ENCODE assay signal across 21 mouse cellular contexts in genomic region chr2:173405629-173406028, GRCm38 (mm10).
DNase-seq lines count a peak whose midpoint lies in the region; ATAC-seq lines count a peak whose summit lies in the region.
"Had no signal": no experiment of that assay in that cellular context is flagged by ENCODE, and none has a peak within 500 bp of the region (broad histone marks: within the 10 kb centered on the region; RNA-seq: fewer than 3 reads in every experiment).

No protein-coding gene starts in this region.

- H3K9ac ChIP-seq in embryonic facial prominence, embryonic 13.5 days = no peak overlapping the region
- H3K9ac ChIP-seq in midbrain, embryonic 14.5 days (replicated peaks; ENCODE audit: low read length) = no peak overlapping the region
- no peak overlapping the region for H3K9ac ChIP-seq in limb, embryonic 13.5 days
- H3K9ac ChIP-seq: embryonic facial prominence, embryonic 12.5 days; heart, embryonic 13.5 days had no signal

- 0 out of 2 replicates have a peak overlapping the region, but pooled peaks have one; percentile 22 for H3K27ac ChIP-seq in embryonic facial prominence, embryonic 13.5 days
- H3K27ac ChIP-seq in embryonic facial prominence, embryonic 10.5 days (replicated peaks) = no peak overlapping the region; the same call in 1 of the 2 replicates
- peak overlapping the region; percentile 33; the same call in 1 of the 2 replicates for H3K27ac ChIP-seq in midbrain, embryonic 10.5 days (replicated peaks)
- H3K27ac ChIP-seq in midbrain, embryonic 14.5 days (replicated peaks; ENCODE audit: low read depth, low read length) = no peak overlapping the region
- H3K27ac ChIP-seq in limb, embryonic 13.5 days = peak overlapping the region; percentile 15; the same call in 1 of the 2 replicates

- no peaks in the 10 kb centered on the region for H3K36me3 ChIP-seq in embryonic facial prominence, embryonic 13.5 days
- no peaks in the 10 kb centered on the region for H3K36me3 ChIP-seq in embryonic facial prominence, embryonic 10.5 days (replicated peaks)
- no peaks in the 10 kb centered on the region for H3K36me3 ChIP-seq in midbrain, embryonic 10.5 days
- no peaks in the 10 kb centered on the region for H3K36me3 ChIP-seq in midbrain, embryonic 14.5 days (ENCODE audit: control insufficient read depth, insufficient read depth, low read length)
- H3K36me3 ChIP-seq in limb, embryonic 13.5 days = no peaks in the 10 kb centered on the region
- H3K36me3 ChIP-seq: embryonic facial prominence, embryonic 12.5 days; G1E; heart, embryonic 13.5 days had no signal

- ATAC-seq in embryonic facial prominence, embryonic 13.5 days (ENCODE audit: insufficient number of reproducible peaks, insufficient read depth, low FRiP score, low TSS enrichment, low read depth) = no peak
- ATAC-seq in midbrain, embryonic 14.5 days (ENCODE audit: low FRiP score, low TSS enrichment) = no peak
- ATAC-seq in limb, embryonic 13.5 days (ENCODE audit: low FRiP score, low read depth) = no peak
- ATAC-seq: CD4-positive, CD25-positive, alpha-beta regulatory T cell, adult 4 months; intestine, embryonic 16.5 days had no signal

- no peak overlapping the region for H3K4me2 ChIP-seq in embryonic facial prominence, embryonic 13.5 days
- no peak overlapping the region for H3K4me2 ChIP-seq in midbrain, embryonic 14.5 days (ENCODE audit: low read length)
- no peak overlapping the region for H3K4me2 ChIP-seq in limb, embryonic 13.5 days (replicated peaks)
- H3K4me2 ChIP-seq: embryonic facial prominence, embryonic 12.5 days; heart, embryonic 13.5 days; hindbrain, embryonic 14.5 days had no signal

- no peak overlapping the region for H3K4me3 ChIP-seq in embryonic facial prominence, embryonic 13.5 days
- H3K4me3 ChIP-seq in embryonic facial prominence, embryonic 10.5 days = no peak overlapping the region
- H3K4me3 ChIP-seq in midbrain, embryonic 10.5 days = no peak overlapping the region
- H3K4me3 ChIP-seq in midbrain, embryonic 14.5 days (replicated peaks; ENCODE audit: low read depth, low read length) = no peak overlapping the region
- no peak overlapping the region for H3K4me3 ChIP-seq in limb, embryonic 13.5 days
- H3K4me3 ChIP-seq: embryonic facial prominence, embryonic 12.5 days; heart, embryonic 13.5 days had no signal

- no peak for DNase-seq in embryonic facial prominence, embryonic 10.5 days (ENCODE audit: low spot score)
- DNase-seq in gastrocnemius, postnatal 10 days = peak; percentile 36
- no peak for DNase-seq in gastrocnemius, adult 18-20 months (ENCODE audit: low spot score)
- DNase-seq in midbrain, embryonic 10.5 days (ENCODE audit: low spot score) = no peak
- DNase-seq in midbrain, embryonic 14.5 days = no peak
- DNase-seq: adrenal gland, adult 8-10 months; B cell, adult 2 months; cerebellum, adult 11 months; cerebellum, adult 8-10 months; cerebellum, postnatal 14 days; embryo, embryonic 11 days; gastrocnemius, postnatal 25 days; heart, postnatal 36 days had no signal

- H3K9me3 ChIP-seq in embryonic facial prominence, embryonic 13.5 days = no peaks in the 10 kb centered on the region
- H3K9me3 ChIP-seq in embryonic facial prominence, embryonic 10.5 days = no peaks in the 10 kb centered on the region
- no peaks in the 10 kb centered on the region for H3K9me3 ChIP-seq in midbrain, embryonic 10.5 days (replicated peaks)
- H3K9me3 ChIP-seq in midbrain, embryonic 14.5 days (ENCODE audit: control insufficient read depth, low read length) = no peaks in the 10 kb centered on the region
- no peaks in the 10 kb centered on the region for H3K9me3 ChIP-seq in limb, embryonic 13.5 days
- H3K9me3 ChIP-seq: embryonic facial prominence, embryonic 12.5 days; heart, embryonic 13.5 days had no signal

- WGBS in embryonic facial prominence, embryonic 13.5 days = 63% methylated on average over 12 of the region's 12 CpGs
- WGBS in embryonic facial prominence, embryonic 10.5 days = 74% methylated on average over 12 of the region's 12 CpGs
- 83% methylated on average over 12 of the region's 12 CpGs for WGBS in midbrain, embryonic 10.5 days
- 65% methylated on average over 12 of the region's 12 CpGs for WGBS in midbrain, embryonic 14.5 days
- 53% methylated on average over 12 of the region's 12 CpGs for WGBS in limb, embryonic 13.5 days

- no peaks in the 10 kb centered on the region for H3K27me3 ChIP-seq in embryonic facial prominence, embryonic 13.5 days
- peaks cover 8% of the 10 kb centered on the region for H3K27me3 ChIP-seq in embryonic facial prominence, embryonic 10.5 days (replicated peaks; ENCODE audit: low read depth, poor library complexity, severe bottlenecking)
- 0 out of 2 replicates have a peak, but pooled peaks cover 4% of the 10 kb centered on the region for H3K27me3 ChIP-seq in midbrain, embryonic 10.5 days (ENCODE audit: low read depth, poor library complexity, severe bottlenecking)
- no peaks in the 10 kb centered on the region for H3K27me3 ChIP-seq in midbrain, embryonic 14.5 days (ENCODE audit: control insufficient read depth, insufficient read depth, low read length)
- H3K27me3 ChIP-seq in limb, embryonic 13.5 days = no peaks in the 10 kb centered on the region
- H3K27me3 ChIP-seq: embryonic facial prominence, embryonic 12.5 days had no signal

- peaks cover 33% of the 10 kb centered on the region for H3K4me1 ChIP-seq in embryonic facial prominence, embryonic 13.5 days
- peaks cover 38% of the 10 kb centered on the region for H3K4me1 ChIP-seq in embryonic facial prominence, embryonic 10.5 days
- H3K4me1 ChIP-seq in midbrain, embryonic 10.5 days = peaks cover 37% of the 10 kb centered on the region
- H3K4me1 ChIP-seq in midbrain, embryonic 14.5 days (ENCODE audit: control insufficient read depth, insufficient read depth, low read length) = peaks cover 18% of the 10 kb centered on the region
- peaks cover 37% of the 10 kb centered on the region for H3K4me1 ChIP-seq in limb, embryonic 13.5 days

Comparison
In these comparisons a context has a peak if more than half of its experiments do, and no peak if none do; other contexts are left out.
1. H3K27ac ChIP-seq: peak in embryonic facial prominence, embryonic 13.5 days (single experiment), midbrain, embryonic 10.5 days (single experiment) and limb, embryonic 13.5 days (single experiment); none in embryonic facial prominence, embryonic 10.5 days (single experiment) and midbrain, embryonic 14.5 days (single experiment).